ENCODE assay signal across 13 mouse cellular contexts in the genomic region with DNA sequence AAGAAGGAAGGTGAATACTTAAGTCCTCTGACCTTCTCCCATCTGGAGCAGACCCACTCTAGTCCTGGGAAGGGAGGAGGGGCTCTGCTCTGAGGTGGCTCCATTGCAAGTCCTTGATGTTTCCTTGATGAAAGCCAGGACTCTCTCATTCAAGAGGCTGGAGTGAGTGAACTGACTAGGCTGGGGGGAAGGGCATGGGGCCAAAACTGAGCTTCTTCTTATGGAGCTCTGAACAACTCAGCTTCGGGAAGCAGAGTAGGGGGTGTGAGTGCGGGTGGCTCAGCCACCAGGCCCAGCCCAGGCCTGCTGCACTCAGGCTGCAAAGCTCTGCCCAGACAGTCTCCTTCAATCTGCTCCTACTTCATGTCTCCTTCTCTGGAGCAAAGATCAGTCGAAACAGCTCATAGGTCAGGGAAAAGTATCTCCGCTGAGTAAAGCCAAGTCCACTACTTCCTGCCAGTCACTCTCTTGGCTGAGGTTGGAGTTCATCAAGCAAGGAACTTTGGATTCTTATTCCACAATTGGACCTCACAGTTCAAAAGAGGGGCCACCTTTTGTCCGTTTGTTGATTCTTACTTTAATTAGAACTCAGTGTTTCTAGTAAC. TPM values are rescaled to one million over a fixed set of nuclear protein-coding genes. Genes with fewer than 3 reads are reported as not detected.
A peak's percentile ranks its signal among the peaks of the same experiment; 100 is the strongest.
DNase-seq lines count a peak whose midpoint lies in the region; ATAC-seq lines count a peak whose summit lies in the region.
"Had no signal": no experiment of that assay in that cellular context is flagged by ENCODE, and none has a peak within 500 bp of the region (broad histone marks: within the 10 kb centered on the region; RNA-seq: fewer than 3 reads in every experiment).

No protein-coding gene starts in this region.

- no peak for DNase-seq in heart, postnatal 36 days
- peak; percentile 44 for DNase-seq in testis, postnatal 10 days (ENCODE audit: low spot score)
- DNase-seq in testis, postnatal 14 days (ENCODE audit: low spot score): no peak
- no peak for DNase-seq in layer of hippocampus, postnatal 36 days
- no peak for DNase-seq in left cerebral cortex, postnatal 36 days (ENCODE audit: low spot score in 2 of 2)
- DNase-seq in ovary, postnatal 36 days (ENCODE audit: low spot score): no peak

- 32% methylated on average over 5 of the region's 5 CpGs for WGBS in heart, embryonic 12.5 days
- WGBS in limb, embryonic 12.5 days: 40% methylated on average over 5 of the region's 5 CpGs

- H3K4me3 ChIP-seq in heart, embryonic 12.5 days: no peak overlapping the region
- H3K4me3 ChIP-seq in limb, embryonic 12.5 days (replicated peaks): no peak overlapping the region
- H3K4me3 ChIP-seq: liver, embryonic 15.5 days had no signal

- intact Hi-C loops in heart, postnatal 36 days (cut with DNase I): no loop called here
- intact Hi-C loops in left cerebral cortex, postnatal 36 days (cut with DNase I): no loop called here

- H3K27me3 ChIP-seq in heart, embryonic 12.5 days (replicated peaks): peaks cover 38% of the 10 kb centered on the region
- peaks cover 80% of the 10 kb centered on the region for H3K27me3 ChIP-seq in limb, embryonic 12.5 days

- peak; percentile 79 for ATAC-seq in heart, embryonic 12.5 days (ENCODE audit: insufficient number of reproducible peaks, low FRiP score)
- ATAC-seq in limb, embryonic 12.5 days (ENCODE audit: insufficient number of reproducible peaks, insufficient read depth, low FRiP score, low TSS enrichment, low read depth): no peak
- ATAC-seq: forebrain, embryonic 14.5 days had no signal

- no peak overlapping the region for H3K4me2 ChIP-seq in heart, embryonic 12.5 days
- H3K4me2 ChIP-seq in limb, embryonic 12.5 days: no peak overlapping the region
- H3K4me2 ChIP-seq: liver, embryonic 15.5 days had no signal

- H3K27ac ChIP-seq in heart, embryonic 12.5 days (ENCODE audit: poor library complexity, severe bottlenecking): peak overlapping the region; percentile 71
- H3K27ac ChIP-seq in limb, embryonic 12.5 days: peak overlapping the region; percentile 14; the same call in 1 of the 2 replicates
- H3K27ac ChIP-seq: liver, embryonic 15.5 days had no signal

- no peak overlapping the region for H3K9ac ChIP-seq in heart, embryonic 12.5 days
- H3K9ac ChIP-seq in limb, embryonic 12.5 days (replicated peaks): no peak overlapping the region
- H3K9ac ChIP-seq: liver, embryonic 15.5 days had no signal

- H3K4me1 ChIP-seq in heart, embryonic 12.5 days (replicated peaks): peaks cover 34% of the 10 kb centered on the region
- peaks cover 14% of the 10 kb centered on the region; the same call in 1 of the 2 replicates for H3K4me1 ChIP-seq in limb, embryonic 12.5 days (replicated peaks)
- H3K4me1 ChIP-seq: liver, embryonic 15.5 days had no signal

- H3K9me3 ChIP-seq in heart, embryonic 12.5 days (replicated peaks): 0 out of 2 replicates have a peak, but pooled peaks cover 5% of the 10 kb centered on the region
- no peaks in the 10 kb centered on the region for H3K9me3 ChIP-seq in limb, embryonic 12.5 days
- H3K9me3 ChIP-seq: liver, embryonic 15.5 days had no signal

- H3K36me3 ChIP-seq in heart, embryonic 12.5 days: no peaks in the 10 kb centered on the region
- no peaks in the 10 kb centered on the region for H3K36me3 ChIP-seq in limb, embryonic 12.5 days
- H3K36me3 ChIP-seq: liver, embryonic 15.5 days had no signal

RNA-seq across cellular contexts. Expression of a gene that starts 1.9 kb away (rescaled TPM):
- polyA plus RNA-seq in heart, embryonic 12.5 days (2016; fragmentation: Nextera tagmentation; extraction: Ambion mirVana): 23.6 and 25.5 TPM in 2 replicates
- 1 to 10 TPM; 4.5 to 5.2 TPM for total RNA-seq in heart, postnatal 36 days (2021)
- polyA plus RNA-seq in limb, embryonic 12.5 days (2016; fragmentation: Nextera tagmentation; extraction: Ambion mirVana): 16.8 and 21.0 TPM in 2 replicates
- total RNA-seq in layer of hippocampus, postnatal 36 days (2021): 10 to 100 TPM; 48.7 to 58.8 TPM
- 10 to 100 TPM; 28.7 to 43.0 TPM for total RNA-seq in left cerebral cortex, postnatal 36 days (2021)

RNA-seq across cellular contexts. Expression of a gene that starts 52.8 kb away (rescaled TPM):
- 0.10 and 0.20 TPM in 2 replicates for polyA plus RNA-seq in heart, embryonic 12.5 days (2016; fragmentation: Nextera tagmentation; extraction: Ambion mirVana)
- total RNA-seq in heart, postnatal 36 days (2021): not detected
- 0.10 and 0.45 TPM in 2 replicates for polyA plus RNA-seq in limb, embryonic 12.5 days (2016; fragmentation: Nextera tagmentation; extraction: Ambion mirVana)
- total RNA-seq in layer of hippocampus, postnatal 36 days (2021): not detected
- total RNA-seq in left cerebral cortex, postnatal 36 days (2021): not detected
- total RNA-seq: layer of hippocampus, postnatal 14 days had no signal
- polyA plus RNA-seq: cortical plate, adult 2 months; forebrain, embryonic 14.5 days; hindbrain, embryonic 11.5 days had no signal

RNA-seq across cellular contexts. Expression of a gene that starts 53.1 kb away (rescaled TPM):
- 0.41 and 0.56 TPM in 2 replicates for polyA plus RNA-seq in heart, embryonic 12.5 days (2016; fragmentation: Nextera tagmentation; extraction: Ambion mirVana)
- total RNA-seq in heart, postnatal 36 days (2021): not detected
- polyA plus RNA-seq in limb, embryonic 12.5 days (2016; fragmentation: Nextera tagmentation; extraction: Ambion mirVana): 0.36 TPM in 1 of 2 replicates, not detected in the other
- total RNA-seq in layer of hippocampus, postnatal 36 days (2021): 1 to 10 TPM in 1 of 2 experiments, under 1 TPM in 1; 0.77 to 1.1 TPM
- under 1 TPM in 1 of 2 experiments, not detected in 1; 0.45 TPM for total RNA-seq in left cerebral cortex, postnatal 36 days (2021)
- total RNA-seq: layer of hippocampus, postnatal 14 days had no signal
- polyA plus RNA-seq: forebrain, embryonic 14.5 days; hindbrain, embryonic 11.5 days had no signal

Comparison
In these comparisons a context has a peak if more than half of its experiments do, and no peak if none do; other contexts are left out.
1. RNA of a gene that starts 1.9 kb away (total RNA-seq): 48.7 to 58.8 TPM in layer of hippocampus, postnatal 36 days and 28.7 to 43.0 TPM in left cerebral cortex, postnatal 36 days; 4.5 to 5.2 TPM in heart, postnatal 36 days; every median in the first group is over 4 times any median in the second.